Mouse (Mus musculus): ENCODE results near the gene Pgrmc2. TPM values are rescaled to one million over a fixed set of nuclear protein-coding genes. Genes with fewer than 3 reads are reported as not detected.

Gene Pgrmc2
- total RNA-seq, 2 experiments from 2014 or later: 31.8 to 36.0 TPM

- DNase-seq: no peak
- intact Hi-C loops (cut with DNase I): no loop called here
Observed at GRCm38 (mm10) chr3:41018022-41018608, 64.7 kb downstream of the Pgrmc2 start.

Other genes starting within 250 kb of the Pgrmc2 start
- 10 to 100 TPM; 18.4 to 19.5 TPM for gene Mfsd8, start 236.2 kb downstream of the Pgrmc2 start, total RNA-seq (2021)
- 10 to 100 TPM; 93.5 to 99.1 TPM for gene Abhd18, start 236.1 kb downstream of the Pgrmc2 start, total RNA-seq (2021)
- gene 1700034I23Rik, start 180.5 kb downstream of the Pgrmc2 start, total RNA-seq (2021): not detected
- 10 to 100 TPM; 67.6 to 68.4 TPM for gene Larp1b, start 133.2 kb downstream of the Pgrmc2 start, total RNA-seq (2021)